Mouse (Mus musculus) gastrocnemius, postnatal 14 days (tissue): Measurements from ENCODE around the gene Tekt3. TPM values are rescaled to one million over a fixed set of nuclear protein-coding genes. Genes with fewer than 3 reads are reported as not detected.

Experiments
- DNase-seq: peaks from one replicate; pipeline ENCODE4 v3.0.0; 2021; ENCODE audit warnings: mixed read lengths
- intact Hi-C: fragments of 180-260 bp; cut with DNase I; formaldehyde crosslinking; loops from one replicate; pipeline ENCODE4 v1.15.1; 2025; ENCODE audit warnings: low total_unique reads
- total RNA-seq, 2 experiments: library from RNA; stranded (reverse); gene quantifications; 2 replicates each; pipeline ENCODE4 v1.2.3; 2021

Gene Tekt3
- total RNA-seq, 2 experiments from 2014 or later = not detected

GRCm38 (mm10) chr11:63136836-63137416, 75.5 kb downstream of the Tekt3 start:
- DNase-seq = no peak
- intact Hi-C loops = loop anchor here (5.0 kb wide), 1 partner anchor 220 kb away; no protein-coding TSS in a partner anchor

DNA sequence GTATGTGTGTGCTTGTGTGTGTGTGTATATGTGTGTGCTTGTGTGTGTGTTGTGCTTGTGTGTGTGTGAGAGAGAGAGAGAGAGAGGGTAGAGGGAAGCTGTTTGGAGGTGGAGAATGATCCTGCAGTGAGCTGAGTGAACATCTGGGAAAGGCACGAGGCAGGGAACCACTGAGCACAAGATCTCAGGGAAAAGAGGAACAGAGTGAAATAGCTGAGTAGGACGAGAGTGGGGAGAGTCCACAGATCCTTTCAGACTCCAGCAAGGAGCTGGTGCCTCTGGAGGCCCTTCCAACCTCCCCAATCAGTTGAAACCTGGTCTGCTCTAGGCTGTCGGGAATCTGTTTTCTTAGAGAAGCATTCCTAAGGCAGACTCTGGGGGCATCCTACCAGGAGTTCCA, 77.3 kb downstream of the Tekt3 start:
- DNase-seq = no peak
- intact Hi-C loops = loop anchor here (5.0 kb wide), 1 partner anchor 221 kb away; no protein-coding TSS in a partner anchor

- intact Hi-C loops = no loop called here
- DNase-seq = no peak
Measured at GRCm38 (mm10) chr11:63142311-63142710, 80.9 kb downstream of the Tekt3 start.

DNA sequence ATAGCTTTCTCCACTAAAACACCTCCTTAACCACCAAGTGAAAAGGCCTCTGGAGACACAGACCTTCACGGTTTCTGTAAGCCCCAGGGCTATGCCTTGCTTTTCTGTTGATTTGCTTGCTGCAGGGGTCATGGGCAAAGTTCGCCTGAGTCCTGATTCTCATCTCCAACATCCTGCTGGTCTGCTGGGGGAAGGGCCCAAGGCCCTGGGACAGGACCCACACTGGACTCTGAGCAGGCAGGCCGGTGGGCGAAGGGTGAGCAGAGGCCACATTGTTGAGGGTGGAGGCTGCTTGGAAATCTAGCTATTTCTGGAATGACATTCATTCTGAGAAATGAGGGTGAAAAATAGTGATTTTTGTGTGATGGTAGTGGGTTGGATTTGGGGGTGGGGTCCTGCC, 81.4 kb downstream of the Tekt3 start:
- DNase-seq = no peak
- intact Hi-C loops = no loop called here

GRCm38 (mm10) chr11:63143486-63143885, 82.0 kb downstream of the Tekt3 start:
- peak; percentile 47 for DNase-seq

More at GRCm38 (mm10) chr11:63143486-63143885, 82.0 kb downstream of the Tekt3 start:
- intact Hi-C loops = no loop called here

Other genes starting within 250 kb of the Tekt3 start
- 10 to 100 TPM; 28.9 to 30.2 TPM for gene Trim16, start 241.4 kb upstream of the Tekt3 start, total RNA-seq
- gene Fbxw10, start 214.6 kb upstream of the Tekt3 start, total RNA-seq = under 1 TPM; 0.24 to 0.59 TPM
- 1 to 10 TPM; 8.9 to 9.8 TPM for gene Tvp23b, start 182.2 kb upstream of the Tekt3 start, total RNA-seq
- not detected for gene Cdrt4, start 110.5 kb upstream of the Tekt3 start, total RNA-seq
- gene Pmp22, start 67.3 kb downstream of the Tekt3 start, total RNA-seq = 100 to 1,000 TPM in 1 of 2 experiments, 10 to 100 TPM in 1; 92.1 to 338 TPM